Mouse (Mus musculus) spleen, adult 2 months (tissue): Measurements from ENCODE around the gene Ntf5.

ENCODE experiments used
- CTCF ChIP-seq: fragments of 200-500 bp; IDR thresholded peaks from 2 replicates; pipeline ENCODE4 v1.5.1; 2011; ENCODE audit warnings: mild to moderate bottlenecking, inconsistent platforms; ENCODE audit not compliant: insufficient read depth, insufficient read length, insufficient replicate concordance; ENCODE audit errors: extremely low read depth
- POLR2A ChIP-seq: fragments of 200-500 bp; IDR thresholded peaks from 2 replicates; pipeline ENCODE4 v1.6.1; 2011; ENCODE audit warnings: low read depth, low read length, inconsistent platforms

GRCm38 (mm10) chr7:45434203-45435015 is 20.9 kb downstream of the Ntf5 start, which contains the start of gene Gys1:
- peak; percentile 99 for TF ChIP-seq CTCF
- peak; percentile 21; the same call in 1 of the 2 replicates for TF ChIP-seq POLR2A
